In genomic region chr3:94930386-94931266, GRCm38 (mm10) we compare ENCODE assay signal across 7 mouse cellular contexts. TPM values are rescaled to one million over a fixed set of nuclear protein-coding genes. Genes with fewer than 3 reads are reported as not detected.
DNase-seq lines count a peak whose midpoint lies in the region; ATAC-seq lines count a peak whose summit lies in the region.
"Not testable (repeated sequence)": the region's sequence is repeated elsewhere in the genome, so short reads cannot be mapped to it uniquely, and the experiment has no call there.

No protein-coding gene starts in this region.

- not testable (repeated sequence) for H3K9ac ChIP-seq in heart, embryonic 16.5 days (ENCODE audit: low read length); liver, embryonic 15.5 days; stomach, embryonic 16.5 days (ENCODE audit: low read length)

- peak; percentile 46 to 59 for DNase-seq in adrenal gland, postnatal 36 days
- DNase-seq in kidney, adult 11 months = peak; percentile 69
- DNase-seq in kidney, postnatal 14 days = peak; percentile 71
- peak; percentile 56 for DNase-seq in lung, postnatal 36 days

- H3K4me3 ChIP-seq in heart, embryonic 16.5 days (ENCODE audit: low read length); liver, embryonic 15.5 days (replicated peaks); stomach, embryonic 16.5 days (replicated peaks; ENCODE audit: low read length): not testable (repeated sequence)

- not testable (repeated sequence) for ATAC-seq in heart, embryonic 16.5 days (replicated peaks; ENCODE audit: extremely low read depth, insufficient read depth, low FRiP score); liver, embryonic 15.5 days (ENCODE audit: insufficient read depth); stomach, embryonic 16.5 days (ENCODE audit: insufficient read depth, low FRiP score)

- peaks cover 10% of the 10 kb centered on the region for H3K4me1 ChIP-seq in heart, embryonic 16.5 days (ENCODE audit: control insufficient read depth, insufficient read depth, low read length)
- peaks cover 76% of the 10 kb centered on the region for H3K4me1 ChIP-seq in liver, embryonic 15.5 days (replicated peaks)
- peaks cover 16% of the 10 kb centered on the region for H3K4me1 ChIP-seq in stomach, embryonic 16.5 days (ENCODE audit: control insufficient read depth, insufficient read depth, low read length)

- not testable (repeated sequence) for H3K36me3 ChIP-seq in heart, embryonic 16.5 days (ENCODE audit: control insufficient read depth, insufficient read depth); liver, embryonic 15.5 days (replicated peaks); stomach, embryonic 16.5 days (ENCODE audit: control insufficient read depth, insufficient read depth, low read length)

- WGBS in heart, embryonic 16.5 days = 39% methylated on average over 7 of the region's 7 CpGs
- 60% methylated on average over 7 of the region's 7 CpGs for WGBS in liver, embryonic 15.5 days (ENCODE audit: insufficient replicate concordance)
- 33% methylated on average over 7 of the region's 7 CpGs for WGBS in stomach, embryonic 16.5 days

- H3K9me3 ChIP-seq in heart, embryonic 16.5 days (replicated peaks; ENCODE audit: control insufficient read depth, low read length); liver, embryonic 15.5 days (replicated peaks); stomach, embryonic 16.5 days (replicated peaks; ENCODE audit: control insufficient read depth, low read length): not testable (repeated sequence)

- not testable (repeated sequence) for H3K4me2 ChIP-seq in heart, embryonic 16.5 days (ENCODE audit: low read depth, low read length); liver, embryonic 15.5 days; stomach, embryonic 16.5 days (ENCODE audit: low read depth, low read length)

- peak overlapping the region; percentile 54 for H3K27ac ChIP-seq in heart, embryonic 16.5 days (ENCODE audit: low read length)
- peak overlapping the region; percentile 59; the same call in 1 of the 2 replicates for H3K27ac ChIP-seq in liver, embryonic 15.5 days (replicated peaks)
- peak overlapping the region; percentile 79 for H3K27ac ChIP-seq in stomach, embryonic 16.5 days (ENCODE audit: low read length)

- H3K27me3 ChIP-seq in heart, embryonic 16.5 days (ENCODE audit: control insufficient read depth, insufficient read depth, low read length); liver, embryonic 15.5 days; stomach, embryonic 16.5 days (ENCODE audit: control insufficient read depth, insufficient read depth, low read length): not testable (repeated sequence)

RNA-seq across cellular contexts. Expression of gene Selenbp1, which starts 2.2 kb away (rescaled TPM):
- 10 to 100 TPM; 40.5 to 81.7 TPM for total RNA-seq in adrenal gland, postnatal 36 days (2021)
- polyA plus RNA-seq in heart, embryonic 16.5 days (2015; fragmentation: Nextera tagmentation; extraction: Ambion mirVana) = 124 and 143 TPM in 2 replicates
- polyA plus RNA-seq in liver, embryonic 15.5 days (2015; fragmentation: Nextera tagmentation; extraction: Ambion mirVana) = 98.5 and 126 TPM in 2 replicates
- polyA plus RNA-seq in stomach, embryonic 16.5 days (2015; fragmentation: Nextera tagmentation; extraction: Ambion mirVana) = 132 and 144 TPM in 2 replicates

RNA-seq across cellular contexts. Expression of gene Rfx5, which starts 23.2 kb away (rescaled TPM):
- 10 to 100 TPM; 24.0 to 24.6 TPM for total RNA-seq in adrenal gland, postnatal 36 days (2021)
- polyA plus RNA-seq in heart, embryonic 16.5 days (2015; fragmentation: Nextera tagmentation; extraction: Ambion mirVana) = 4.0 and 4.7 TPM in 2 replicates
- polyA plus RNA-seq in liver, embryonic 15.5 days (2015; fragmentation: Nextera tagmentation; extraction: Ambion mirVana) = 1.3 and 1.5 TPM in 2 replicates
- 6.9 and 7.0 TPM in 2 replicates for polyA plus RNA-seq in stomach, embryonic 16.5 days (2015; fragmentation: Nextera tagmentation; extraction: Ambion mirVana)

RNA-seq across cellular contexts. Expression of gene Psmb4, which starts 43.9 kb away (rescaled TPM):
- total RNA-seq in adrenal gland, postnatal 36 days (2021) = 100 to 1,000 TPM; 338 to 350 TPM
- 279 and 299 TPM in 2 replicates for polyA plus RNA-seq in heart, embryonic 16.5 days (2015; fragmentation: Nextera tagmentation; extraction: Ambion mirVana)
- 166 and 172 TPM in 2 replicates for polyA plus RNA-seq in liver, embryonic 15.5 days (2015; fragmentation: Nextera tagmentation; extraction: Ambion mirVana)
- polyA plus RNA-seq in stomach, embryonic 16.5 days (2015; fragmentation: Nextera tagmentation; extraction: Ambion mirVana) = 277 and 282 TPM in 2 replicates

RNA-seq across cellular contexts. Expression of gene Pi4kb, which starts 43.9 kb away (rescaled TPM):
- total RNA-seq in adrenal gland, postnatal 36 days (2021) = 10 to 100 TPM; 61.8 to 62.9 TPM
- polyA plus RNA-seq in heart, embryonic 16.5 days (2015; fragmentation: Nextera tagmentation; extraction: Ambion mirVana) = 15.1 and 20.1 TPM in 2 replicates
- polyA plus RNA-seq in liver, embryonic 15.5 days (2015; fragmentation: Nextera tagmentation; extraction: Ambion mirVana) = 8.7 and 10.3 TPM in 2 replicates
- polyA plus RNA-seq in stomach, embryonic 16.5 days (2015; fragmentation: Nextera tagmentation; extraction: Ambion mirVana) = 17.5 and 24.0 TPM in 2 replicates
